Mouse (Mus musculus) intestine, embryonic 15.5 days (tissue): Measurements from ENCODE around the gene Sh3tc1. TPM values are rescaled to one million over a fixed set of nuclear protein-coding genes. Genes with fewer than 3 reads are reported as not detected.

Experiments
- ATAC-seq: fragments of 200-750 bp; cut with Nextera tagmentation; 2 replicates; pipeline ENCODE4 v1.8.0; 2017; ENCODE audit warnings: moderate TSS enrichment, moderate library complexity
- H3K27ac ChIP-seq: fragments of 300-500 bp; sonication (generic); 2 replicates; pipeline ENCODE4 v1.5.1; 2015; ENCODE audit warnings: mild to moderate bottlenecking, inconsistent platforms
- H3K27me3 ChIP-seq: fragments of 300-500 bp; sonication (generic); replicated peaks from 2 replicates; pipeline ENCODE4 v1.6.1; 2015; ENCODE audit warnings: inconsistent platforms
- H3K36me3 ChIP-seq: fragments of 300-500 bp; sonication (generic); 2 replicates; pipeline ENCODE4 v1.6.1; 2015; ENCODE audit warnings: inconsistent platforms
- H3K4me1 ChIP-seq: fragments of 300-500 bp; sonication (generic); replicated peaks from 2 replicates; pipeline ENCODE4 v1.6.1; 2015; ENCODE audit warnings: inconsistent platforms
- H3K4me2 ChIP-seq: fragments of 300-500 bp; sonication (generic); replicated peaks from 2 replicates; pipeline ENCODE4 v1.6.1; 2015; ENCODE audit warnings: mild to moderate bottlenecking, inconsistent platforms
- H3K4me3 ChIP-seq: fragments of 300-500 bp; sonication (generic); replicated peaks from 2 replicates; pipeline ENCODE4 v1.5.1; 2015; ENCODE audit warnings: inconsistent platforms
- H3K9ac ChIP-seq: fragments of 300-500 bp; sonication (generic); 2 replicates; pipeline ENCODE4 v1.6.1; 2015; ENCODE audit warnings: inconsistent platforms
- H3K9me3 ChIP-seq: fragments of 300-500 bp; sonication (generic); 2 replicates; pipeline ENCODE4 v1.6.1; 2016; ENCODE audit warnings: inconsistent platforms
- WGBS: fragments of 180-500 bp; shearing (Covaris S2); methylation state at CpG from one replicate; pipeline ENCODE4 v1.1.7; 2015; 5-methylcytosine and 5-hydroxymethylcytosine counted together
- polyA plus RNA-seq: library from polyadenylated mRNA; unstranded; fragments of >200 nt; fragmentation: Nextera tagmentation; extraction: Ambion mirVana; gene quantifications from 2 replicates; pipeline ENCODE4 v1.2.1, GENCODE M21; 2015

Sh3tc1 gene
- polyA plus RNA-seq, 1 experiment from 2014 or later: 16.0 TPM

- no peak overlapping the region for H3K4me2 ChIP-seq
Observed at GRCm38 (mm10) chr5:35690485-35691165, 49.2 kb downstream of the Sh3tc1 start.

GRCm38 (mm10) chr5:35689374-35689773 is 50.4 kb downstream of the Sh3tc1 start:
- Histone ChIP-seq H3K27ac (no peak overlapping the region), H3K4me3 (no peak overlapping the region), H3K36me3 (no peaks in the 10 kb centered on the region), H3K4me2 (no peak overlapping the region), H3K4me1 (peaks cover 25% of the 10 kb centered on the region), H3K9ac (no peak overlapping the region), H3K9me3 (no peaks in the 10 kb centered on the region), H3K27me3 (no peaks in the 10 kb centered on the region)
- no peak for ATAC-seq

More at GRCm38 (mm10) chr5:35690485-35691165, 49.2 kb downstream of the Sh3tc1 start:
- no peaks in the 10 kb centered on the region for H3K27me3 ChIP-seq
- H3K27ac ChIP-seq: 0 out of 2 replicates have a peak overlapping the region, but pooled peaks have one; percentile 36
- peaks cover 22% of the 10 kb centered on the region for H3K4me1 ChIP-seq
- H3K9ac ChIP-seq: no peak overlapping the region
- H3K4me3 ChIP-seq: no peak overlapping the region
- 87% methylated on average over 8 of the region's 8 CpGs for WGBS
- no peaks in the 10 kb centered on the region for H3K36me3 ChIP-seq
- no peak for ATAC-seq
- H3K9me3 ChIP-seq: no peaks in the 10 kb centered on the region

DNA sequence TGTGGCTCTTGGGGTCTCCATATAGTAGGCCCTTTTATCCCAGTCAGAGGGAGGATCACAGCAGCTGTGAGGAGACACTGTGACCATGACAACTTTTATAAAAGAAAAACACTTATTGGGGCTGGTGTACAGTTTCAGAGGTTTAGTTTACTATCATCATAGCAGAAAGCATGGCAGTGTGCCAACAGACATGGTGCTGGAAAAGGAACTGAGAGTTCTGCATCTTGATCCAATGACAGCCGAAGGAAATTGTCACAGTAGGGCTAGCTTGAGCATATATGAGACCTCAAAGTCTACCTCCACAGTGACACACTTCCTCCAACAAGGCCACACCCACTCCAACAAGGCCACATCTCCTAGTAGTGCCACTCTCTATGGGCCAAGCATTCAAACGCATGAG is 50.9 kb downstream of the Sh3tc1 start:
- no peaks in the 10 kb centered on the region for H3K36me3 ChIP-seq
- H3K4me1 ChIP-seq: peaks cover 26% of the 10 kb centered on the region
- no peaks in the 10 kb centered on the region for H3K9me3 ChIP-seq
- H3K27ac ChIP-seq: no peak overlapping the region
- 80% methylated on average over 2 of the region's 2 CpGs for WGBS
- no peak for ATAC-seq
- H3K9ac ChIP-seq: no peak overlapping the region
- no peak overlapping the region for H3K4me3 ChIP-seq
- H3K4me2 ChIP-seq: no peak overlapping the region
- H3K27me3 ChIP-seq: no peaks in the 10 kb centered on the region

- Histone ChIP-seq H3K4me2 (no peak overlapping the region), H3K4me1 (peaks cover 26% of the 10 kb centered on the region), H3K27ac (no peak overlapping the region), H3K4me3 (no peak overlapping the region), H3K27me3 (no peaks in the 10 kb centered on the region), H3K9ac (no peak overlapping the region), H3K36me3 (no peaks in the 10 kb centered on the region), H3K9me3 (no peaks in the 10 kb centered on the region)
- 48% methylated on average over 5 of the region's 5 CpGs for WGBS
- ATAC-seq: peak; percentile 41
Observed at GRCm38 (mm10) chr5:35687098-35687497, 52.7 kb downstream of the Sh3tc1 start.

- Histone ChIP-seq H3K9ac (no peak overlapping the region), H3K27ac (no peak overlapping the region), H3K4me3 (no peak overlapping the region), H3K36me3 (no peaks in the 10 kb centered on the region), H3K27me3 (no peaks in the 10 kb centered on the region), H3K4me1 (peaks cover 20% of the 10 kb centered on the region), H3K4me2 (no peak overlapping the region), H3K9me3 (no peaks in the 10 kb centered on the region)
- 88% methylated on average over 4 of the region's 4 CpGs for WGBS
- no peak for ATAC-seq
Observed at GRCm38 (mm10) chr5:35686336-35686735, 53.5 kb downstream of the Sh3tc1 start.

DNA sequence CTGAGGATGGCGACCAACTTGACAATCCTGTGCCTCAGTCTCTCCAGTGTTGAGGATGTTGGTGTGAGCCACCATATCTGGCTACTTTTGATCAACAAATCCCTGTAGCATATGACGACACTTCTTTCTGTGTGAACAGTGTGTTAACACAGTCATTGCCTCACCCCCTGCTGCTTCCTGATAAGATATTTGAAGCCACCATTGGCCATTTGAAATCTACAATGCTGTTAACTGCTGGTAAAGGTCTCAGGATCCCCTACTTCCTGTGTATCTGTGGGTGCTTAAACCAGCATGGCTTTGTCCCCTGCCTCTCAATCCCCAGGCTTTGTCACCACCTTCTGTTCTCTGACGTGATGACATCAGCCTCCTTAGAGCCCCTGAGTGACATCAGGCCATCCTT is 54.7 kb downstream of the Sh3tc1 start:
- no peak overlapping the region for H3K27ac ChIP-seq
- H3K27me3 ChIP-seq: no peaks in the 10 kb centered on the region
- ATAC-seq: no peak
- no peak overlapping the region for H3K4me3 ChIP-seq
- H3K4me2 ChIP-seq: no peak overlapping the region
- H3K9ac ChIP-seq: no peak overlapping the region
- H3K4me1 ChIP-seq: peaks cover 15% of the 10 kb centered on the region; the same call in 1 of the 2 replicates
- no peaks in the 10 kb centered on the region for H3K9me3 ChIP-seq
- 48% methylated on average over 3 of the region's 3 CpGs for WGBS
- H3K36me3 ChIP-seq: no peaks in the 10 kb centered on the region

- WGBS: 61% methylated on average over 2 of the region's 2 CpGs
- peaks cover 27% of the 10 kb centered on the region for H3K27me3 ChIP-seq
- ATAC-seq: peak; percentile 22; the same call in 1 of the 2 replicates
Observed at GRCm38 (mm10) chr5:35680958-35681357, 58.8 kb downstream of the Sh3tc1 start.

DNA sequence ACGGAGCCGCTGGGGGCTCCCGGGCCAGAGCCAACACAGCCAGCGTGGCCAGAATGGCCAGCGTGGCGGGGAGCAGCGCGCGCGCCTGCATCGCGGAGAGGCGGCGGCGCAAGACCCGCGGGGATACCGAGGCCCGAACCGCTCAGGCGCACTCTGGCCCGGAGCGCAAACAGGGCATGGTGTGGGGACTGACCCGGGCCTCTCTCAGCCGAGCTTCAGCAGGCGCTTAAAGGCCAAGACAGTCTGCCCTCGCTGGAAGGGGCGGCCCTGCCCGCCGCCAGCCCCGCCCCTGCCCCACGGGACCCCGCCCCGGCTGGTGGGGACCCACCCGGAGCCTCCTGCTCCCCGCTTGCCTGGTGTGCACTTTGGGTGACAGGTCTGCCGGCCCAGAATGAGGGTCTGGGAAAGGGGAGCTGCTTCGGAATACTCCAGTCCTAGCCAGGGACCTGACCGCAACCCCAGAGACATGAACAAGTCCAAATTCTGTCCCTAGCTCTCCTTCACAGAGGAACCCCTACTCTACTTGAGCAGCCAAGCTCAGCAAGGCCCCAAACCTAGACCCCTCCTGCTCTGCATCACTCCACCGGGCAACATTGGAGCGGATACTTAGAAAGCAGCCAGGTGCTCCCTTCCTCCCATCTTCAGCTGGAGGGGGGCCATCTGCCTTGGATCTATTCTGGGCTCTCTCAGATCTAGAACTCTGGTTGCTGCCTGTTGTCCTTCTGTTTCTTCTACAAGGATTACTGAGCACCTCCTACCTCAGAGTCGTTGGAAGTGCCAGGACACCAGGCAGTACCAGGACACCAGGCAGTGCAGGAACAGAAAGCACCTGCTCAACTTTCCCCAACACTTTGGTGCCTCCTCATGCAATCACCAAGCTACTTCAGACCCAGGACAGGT is 60.3 kb downstream of the Sh3tc1 start, which contains the start of gene Htra3:
Htra3 (minus strand) TSS at position 527 of the 900 bp plus-strand sequence.
- Histone ChIP-seq H3K9ac (peak within 1 kb of the TSS; percentile 56), H3K36me3 (no peaks in the 10 kb centered on the region), H3K27me3 (peaks cover 27% of the 10 kb centered on the region), H3K9me3 (no peaks in the 10 kb centered on the region), H3K4me2 (peak within 1 kb of the TSS; percentile 91), H3K27ac (no peak within 1 kb of the TSS), H3K4me3 (peak within 1 kb of the TSS; percentile 51), H3K4me1 (peaks cover 26% of the 10 kb centered on the region)
- ATAC-seq: peak; percentile 37
- WGBS: 10% methylated on average over 40 of the region's 42 CpGs

More at GRCm38 (mm10) chr5:35680958-35681357, 58.8 kb downstream of the Sh3tc1 start:
- Histone ChIP-seq H3K4me2 (no peak overlapping the region), H3K27ac (no peak overlapping the region), H3K9ac (no peak overlapping the region), H3K4me1 (peaks cover 23% of the 10 kb centered on the region), H3K9me3 (no peaks in the 10 kb centered on the region), H3K36me3 (no peaks in the 10 kb centered on the region), H3K4me3 (no peak overlapping the region)

DNA sequence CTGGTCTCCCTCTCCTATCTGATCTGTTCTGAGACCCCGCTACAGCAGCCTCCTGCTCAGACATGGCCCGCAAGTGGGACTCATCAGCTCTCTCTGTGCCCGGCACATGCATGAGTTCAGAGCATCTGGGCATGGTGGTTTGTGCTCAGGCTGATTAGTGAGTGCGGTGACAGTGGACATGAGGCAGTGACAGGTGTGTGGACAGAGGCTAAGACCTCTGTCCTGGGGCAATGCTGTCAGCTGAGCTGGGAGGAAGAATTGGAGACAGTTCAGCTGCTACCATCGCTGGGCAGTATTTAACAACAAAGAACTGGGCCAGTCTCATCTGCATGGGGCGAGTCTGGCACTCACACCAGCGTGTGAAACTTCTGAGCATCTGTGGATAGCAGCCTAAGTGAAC is 62.8 kb downstream of the Sh3tc1 start:
- Histone ChIP-seq H3K27ac (no peak overlapping the region), H3K4me1 (peaks cover 49% of the 10 kb centered on the region), H3K36me3 (no peaks in the 10 kb centered on the region), H3K4me2 (no peak overlapping the region), H3K9ac (no peak overlapping the region), H3K9me3 (no peaks in the 10 kb centered on the region), H3K4me3 (no peak overlapping the region), H3K27me3 (peaks cover 27% of the 10 kb centered on the region)
- 86% methylated on average over 7 of the region's 7 CpGs for WGBS
- no peak for ATAC-seq

DNA sequence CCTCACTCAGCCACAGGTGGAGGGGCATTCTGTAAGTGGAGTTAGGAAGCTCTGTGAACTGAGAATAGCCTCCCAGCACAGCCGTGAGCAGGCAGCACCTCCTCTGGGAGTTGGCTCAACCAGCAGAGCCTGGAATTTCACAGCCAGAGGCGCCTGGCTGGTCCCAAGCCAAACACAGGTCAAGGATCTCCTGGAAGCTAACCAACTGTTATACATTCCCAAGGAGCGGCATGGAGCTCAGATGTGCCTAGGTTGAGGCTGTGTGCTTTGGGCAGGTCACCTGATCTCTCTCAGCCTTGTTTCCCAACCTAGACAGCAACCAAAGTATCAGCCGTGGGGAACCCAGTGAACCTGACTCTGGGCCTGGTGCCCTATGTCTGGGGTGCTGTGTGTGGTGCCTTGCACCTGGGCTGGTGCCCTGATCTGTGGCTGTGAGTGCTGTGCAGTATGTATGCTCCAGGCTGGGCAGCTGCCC is 65.7 kb downstream of the Sh3tc1 start:
- 30% methylated on average over 4 of the region's 4 CpGs for WGBS
- H3K4me1 ChIP-seq: peaks cover 69% of the 10 kb centered on the region

GRCm38 (mm10) chr5:35673086-35673485 is 66.7 kb downstream of the Sh3tc1 start:
- peak overlapping the region; percentile 70 for H3K27ac ChIP-seq
- peaks cover 10% of the 10 kb centered on the region for H3K27me3 ChIP-seq
- peak; percentile 84 for ATAC-seq
- H3K36me3 ChIP-seq: no peaks in the 10 kb centered on the region
- H3K9me3 ChIP-seq: no peaks in the 10 kb centered on the region
- peaks cover 63% of the 10 kb centered on the region for H3K4me1 ChIP-seq
- 30% methylated on average over 7 of the region's 7 CpGs for WGBS
- H3K4me2 ChIP-seq: peak overlapping the region; percentile 17; the same call in 1 of the 2 replicates
- no peak overlapping the region for H3K9ac ChIP-seq
- H3K4me3 ChIP-seq: no peak overlapping the region

More for the DNA sequence above, 65.7 kb downstream of the Sh3tc1 start:
- H3K9ac ChIP-seq: no peak overlapping the region
- H3K27ac ChIP-seq: peak overlapping the region; percentile 70
- H3K9me3 ChIP-seq: no peaks in the 10 kb centered on the region
- H3K4me3 ChIP-seq: no peak overlapping the region
- no peaks in the 10 kb centered on the region for H3K36me3 ChIP-seq
- no peak overlapping the region for H3K4me2 ChIP-seq
- H3K27me3 ChIP-seq: peaks cover 19% of the 10 kb centered on the region
- peak; percentile 24; the same call in 1 of the 2 replicates for ATAC-seq

GRCm38 (mm10) chr5:35672581-35672980 is 67.2 kb downstream of the Sh3tc1 start:
- peak overlapping the region; percentile 70 for H3K27ac ChIP-seq
- no peak overlapping the region for H3K4me3 ChIP-seq
- peaks cover 5% of the 10 kb centered on the region; the same call in 1 of the 2 replicates for H3K27me3 ChIP-seq
- ATAC-seq: no peak
- peak overlapping the region; percentile 17; the same call in 1 of the 2 replicates for H3K4me2 ChIP-seq
- peaks cover 62% of the 10 kb centered on the region for H3K4me1 ChIP-seq
- whole genome bisulfite sequencing: 67% methylated on average over 1 of the region's 1 CpGs
- no peaks in the 10 kb centered on the region for H3K36me3 ChIP-seq
- H3K9ac ChIP-seq: no peak overlapping the region
- H3K9me3 ChIP-seq: no peaks in the 10 kb centered on the region
